Mouse (Mus musculus): ENCODE measurements around the gene Trem1. TPM values are rescaled to one million over a fixed set of nuclear protein-coding genes. Genes with fewer than 3 reads are reported as not detected.

The Trem1 gene
- polyA plus RNA-seq, 1 experiment from 2014 or later: 0.14 TPM

DNA sequence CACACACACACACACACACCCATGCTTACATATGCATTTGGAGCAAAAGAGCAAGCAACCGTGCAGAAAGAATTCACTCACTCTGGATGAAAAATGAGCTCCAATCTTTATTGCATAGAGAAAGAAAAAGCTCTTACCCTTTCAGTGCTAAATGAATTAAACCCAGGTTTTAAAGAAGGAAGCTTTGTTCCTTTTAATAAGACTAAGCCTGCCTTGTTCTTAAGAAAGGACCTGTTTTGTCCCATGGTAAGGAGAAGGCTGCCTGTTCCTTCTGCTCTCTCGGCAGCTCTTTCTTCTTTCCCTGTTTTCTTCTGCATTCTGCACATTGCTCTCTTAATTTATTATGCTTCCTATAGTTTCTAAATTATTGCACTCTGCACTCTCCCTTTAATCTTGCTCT lies 33.6 kb downstream of the Trem1 start:
- no peak overlapping the region for H3K9ac ChIP-seq (replicated peaks; ENCODE audit: low read length)
- WGBS: 7% methylated on average over 2 of the region's 2 CpGs
- H3K27ac ChIP-seq (ENCODE audit: low read length): no peak overlapping the region
- no peak overlapping the region for H3K4me2 ChIP-seq (replicated peaks; ENCODE audit: low read depth, low read length)
- no peak overlapping the region for H3K4me3 ChIP-seq (ENCODE audit: low read length)
- H3K36me3 ChIP-seq (ENCODE audit: insufficient read depth, low read length): no peaks in the 10 kb centered on the region
- H3K27me3 ChIP-seq (ENCODE audit: insufficient read depth, low read length): no peaks in the 10 kb centered on the region
- 0 out of 2 replicates have a peak, but pooled peaks cover 3% of the 10 kb centered on the region for H3K4me1 ChIP-seq (ENCODE audit: insufficient read depth, low read length)
- ATAC-seq (ENCODE audit: low FRiP score, low TSS enrichment): no peak
- H3K9me3 ChIP-seq (ENCODE audit: low read length): no peaks in the 10 kb centered on the region

DNA sequence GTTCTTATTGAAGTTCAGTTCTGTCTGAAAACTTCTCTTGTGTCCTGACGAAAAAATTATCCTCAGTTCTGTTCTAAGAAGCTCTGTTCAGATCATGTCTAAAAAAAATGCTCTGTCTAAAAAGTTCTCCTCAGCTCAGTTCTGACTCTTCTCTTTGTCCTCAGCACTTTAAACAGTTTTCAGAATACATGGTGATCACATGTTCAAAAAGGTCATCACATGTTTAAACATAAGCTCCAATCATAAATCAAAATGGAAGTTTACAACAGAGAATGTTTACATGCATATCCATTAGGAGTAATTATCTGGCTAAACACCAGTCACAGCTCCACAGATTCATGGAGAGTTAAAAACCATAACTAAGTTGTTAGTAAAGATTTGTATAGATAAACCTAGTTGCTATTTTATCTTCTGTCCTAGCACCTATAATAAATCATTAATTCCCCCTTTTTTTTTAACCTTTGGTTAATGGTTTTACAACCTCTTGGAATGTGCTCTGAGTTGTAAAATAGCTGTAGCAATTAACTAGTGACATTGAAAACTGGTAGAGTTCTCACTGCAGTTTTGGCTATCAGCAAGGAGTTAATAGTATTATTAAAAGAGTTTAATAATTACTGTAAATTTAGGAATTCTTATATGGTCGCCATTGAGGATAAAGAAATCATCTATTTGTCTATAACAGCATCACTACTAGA lies 34.2 kb downstream of the Trem1 start:
- no peak for ATAC-seq (ENCODE audit: low FRiP score, low TSS enrichment)
- WGBS: 41% methylated on average over 2 of the region's 2 CpGs

DNA sequence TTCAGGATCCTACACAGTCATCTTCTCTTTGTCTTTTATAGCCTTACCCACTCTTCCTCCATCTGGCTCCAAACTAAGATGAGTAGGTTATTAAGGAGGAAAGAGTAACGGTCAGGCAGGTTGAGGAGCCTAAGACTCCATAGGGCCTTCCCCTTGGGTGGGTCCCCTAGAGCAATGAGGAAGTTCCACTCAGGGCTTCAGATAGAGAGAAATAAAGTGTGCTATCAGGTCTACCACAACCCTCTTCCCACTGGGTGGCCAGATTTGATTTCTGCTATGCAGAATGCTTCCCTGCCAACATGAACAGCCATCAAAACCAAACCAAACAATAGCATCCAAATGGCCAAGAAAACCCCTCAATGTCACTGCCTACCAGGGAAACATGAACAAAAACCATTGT lies 35.0 kb downstream of the Trem1 start:
- Histone ChIP-seq H3K27me3 (ENCODE audit: insufficient read depth, low read length) (no peaks in the 10 kb centered on the region), H3K4me3 (ENCODE audit: low read length) (no peak overlapping the region), H3K9me3 (ENCODE audit: low read length) (no peaks in the 10 kb centered on the region), H3K9ac (replicated peaks; ENCODE audit: low read length) (no peak overlapping the region), H3K4me2 (replicated peaks; ENCODE audit: low read depth, low read length) (no peak overlapping the region), H3K27ac (ENCODE audit: low read length) (no peak overlapping the region), H3K4me1 (ENCODE audit: insufficient read depth, low read length) (0 out of 2 replicates have a peak, but pooled peaks cover 3% of the 10 kb centered on the region), H3K36me3 (ENCODE audit: insufficient read depth, low read length) (no peaks in the 10 kb centered on the region)
- WGBS: 82% methylated on average over 1 of the region's 1 CpGs
- ATAC-seq (ENCODE audit: low FRiP score, low TSS enrichment): no peak

More for the DNA sequence above, 34.2 kb downstream of the Trem1 start:
- Histone ChIP-seq H3K27ac (ENCODE audit: low read length) (no peak overlapping the region), H3K27me3 (ENCODE audit: insufficient read depth, low read length) (no peaks in the 10 kb centered on the region), H3K4me1 (ENCODE audit: insufficient read depth, low read length) (0 out of 2 replicates have a peak, but pooled peaks cover 3% of the 10 kb centered on the region), H3K36me3 (ENCODE audit: insufficient read depth, low read length) (no peaks in the 10 kb centered on the region), H3K9me3 (ENCODE audit: low read length) (no peaks in the 10 kb centered on the region), H3K4me3 (ENCODE audit: low read length) (no peak overlapping the region), H3K9ac (replicated peaks; ENCODE audit: low read length) (no peak overlapping the region), H3K4me2 (replicated peaks; ENCODE audit: low read depth, low read length) (no peak overlapping the region)

DNA sequence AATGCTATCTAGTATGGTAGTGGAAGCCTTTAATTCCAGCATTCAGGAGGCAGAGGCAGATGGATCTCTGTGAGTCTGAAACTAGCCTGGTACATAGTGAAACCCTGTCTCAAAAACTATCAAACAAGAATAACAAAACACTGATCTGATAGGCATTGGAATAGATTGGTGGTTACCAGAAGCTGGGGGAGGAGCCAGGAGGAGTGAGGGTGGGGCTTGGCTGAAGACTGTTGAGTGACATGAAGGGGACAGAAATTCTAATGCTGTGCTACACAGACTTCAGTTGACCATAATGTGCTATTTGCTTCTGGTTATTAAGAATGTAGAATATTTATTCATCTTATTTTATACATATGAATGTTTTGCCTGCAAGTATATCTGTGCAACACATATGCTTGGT lies 35.7 kb downstream of the Trem1 start:
- no peak for ATAC-seq (ENCODE audit: low FRiP score, low TSS enrichment)
- H3K27ac ChIP-seq (ENCODE audit: low read length): no peak overlapping the region
- no peak overlapping the region for H3K4me2 ChIP-seq (replicated peaks; ENCODE audit: low read depth, low read length)
- H3K4me1 ChIP-seq (ENCODE audit: insufficient read depth, low read length): 0 out of 2 replicates have a peak, but pooled peaks cover 3% of the 10 kb centered on the region
- no peak overlapping the region for H3K4me3 ChIP-seq (ENCODE audit: low read length)
- H3K9ac ChIP-seq (replicated peaks; ENCODE audit: low read length): no peak overlapping the region
- no peaks in the 10 kb centered on the region for H3K36me3 ChIP-seq (ENCODE audit: insufficient read depth, low read length)
- no peaks in the 10 kb centered on the region for H3K27me3 ChIP-seq (ENCODE audit: insufficient read depth, low read length)
- no peaks in the 10 kb centered on the region for H3K9me3 ChIP-seq (ENCODE audit: low read length)

DNA sequence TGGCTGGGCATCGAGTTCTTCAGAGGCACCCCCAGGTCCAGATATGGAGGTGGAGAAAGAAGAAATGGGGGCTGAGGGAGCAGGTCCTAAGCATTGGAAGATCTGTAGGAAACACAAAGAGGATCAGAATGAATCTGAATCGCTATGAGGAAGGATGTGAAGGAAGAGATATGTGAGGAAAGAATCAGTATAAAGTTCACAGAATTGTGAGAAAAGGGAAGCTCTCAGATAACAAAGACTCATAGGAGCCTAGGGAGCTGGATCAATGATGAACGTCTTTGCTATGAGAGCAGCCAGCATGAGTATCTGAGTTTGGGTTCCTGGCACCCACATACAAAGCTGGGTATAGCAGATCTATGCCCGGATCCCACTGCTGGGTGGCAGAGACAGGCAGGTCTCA lies 37.3 kb downstream of the Trem1 start:
- Histone ChIP-seq H3K4me1 (ENCODE audit: insufficient read depth, low read length) (0 out of 2 replicates have a peak, but pooled peaks cover 3% of the 10 kb centered on the region), H3K9ac (replicated peaks; ENCODE audit: low read length) (no peak overlapping the region), H3K36me3 (ENCODE audit: insufficient read depth, low read length) (no peaks in the 10 kb centered on the region), H3K4me2 (replicated peaks; ENCODE audit: low read depth, low read length) (no peak overlapping the region), H3K9me3 (ENCODE audit: low read length) (no peaks in the 10 kb centered on the region), H3K27ac (ENCODE audit: low read length) (no peak overlapping the region), H3K27me3 (ENCODE audit: insufficient read depth, low read length) (no peaks in the 10 kb centered on the region), H3K4me3 (ENCODE audit: low read length) (no peak overlapping the region)
- no peak for ATAC-seq (ENCODE audit: low FRiP score, low TSS enrichment)
- 69% methylated on average over 4 of the region's 4 CpGs for WGBS

DNA sequence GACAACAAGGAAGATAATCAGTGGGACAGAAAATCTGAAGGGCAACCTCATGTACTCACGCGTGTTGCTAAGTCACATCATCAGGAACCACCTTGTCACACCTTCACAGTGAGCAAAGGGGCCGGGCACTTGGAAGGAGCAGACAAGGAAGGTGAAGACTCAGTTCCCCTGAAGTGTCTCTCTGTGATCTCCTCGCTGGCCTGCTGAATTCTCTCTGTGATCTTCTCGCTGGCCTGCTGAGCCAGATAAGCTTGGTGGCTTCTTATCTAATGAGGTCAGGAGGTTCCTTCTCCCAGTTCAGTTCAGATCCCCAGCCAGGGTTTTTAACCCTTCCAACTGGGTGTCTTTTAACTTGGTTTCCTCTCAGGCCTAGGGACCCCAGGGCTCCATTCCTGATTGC lies 39.6 kb downstream of the Trem1 start:
- no peak overlapping the region for H3K27ac ChIP-seq (ENCODE audit: low read length)
- no peaks in the 10 kb centered on the region for H3K4me1 ChIP-seq (ENCODE audit: insufficient read depth, low read length)
- H3K9me3 ChIP-seq (ENCODE audit: low read length): no peaks in the 10 kb centered on the region
- ATAC-seq (ENCODE audit: low FRiP score, low TSS enrichment): no peak
- no peak overlapping the region for H3K9ac ChIP-seq (replicated peaks; ENCODE audit: low read length)
- H3K36me3 ChIP-seq (ENCODE audit: insufficient read depth, low read length): no peaks in the 10 kb centered on the region
- H3K4me3 ChIP-seq (ENCODE audit: low read length): no peak overlapping the region
- no peaks in the 10 kb centered on the region for H3K27me3 ChIP-seq (ENCODE audit: insufficient read depth, low read length)
- no peak overlapping the region for H3K4me2 ChIP-seq (replicated peaks; ENCODE audit: low read depth, low read length)
- 74% methylated on average over 5 of the region's 5 CpGs for WGBS

DNA sequence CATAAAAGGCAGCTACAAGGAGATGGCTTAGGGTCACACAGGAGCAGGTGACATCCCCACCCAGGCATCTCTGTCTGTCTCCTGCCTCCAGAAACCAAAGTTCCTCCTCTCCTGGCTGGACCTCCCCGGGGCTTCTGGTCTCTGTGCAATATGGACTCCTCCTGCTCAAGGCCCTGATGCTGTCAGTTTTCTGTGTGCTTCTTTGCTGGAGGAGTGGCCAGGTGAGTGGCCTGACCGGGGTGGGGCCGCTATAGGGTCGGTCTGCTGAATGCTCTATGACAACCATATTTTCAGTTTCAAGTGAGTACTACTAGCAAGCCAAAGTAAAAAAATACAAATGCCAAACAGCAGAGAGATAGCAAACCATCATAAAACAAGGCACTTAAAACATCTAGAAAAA lies 40.0 kb downstream of the Trem1 start:
- Histone ChIP-seq H3K36me3 (ENCODE audit: insufficient read depth, low read length) (no peaks in the 10 kb centered on the region), H3K9me3 (ENCODE audit: low read length) (no peaks in the 10 kb centered on the region), H3K4me1 (ENCODE audit: insufficient read depth, low read length) (no peaks in the 10 kb centered on the region), H3K4me3 (ENCODE audit: low read length) (no peak overlapping the region), H3K27me3 (ENCODE audit: insufficient read depth, low read length) (no peaks in the 10 kb centered on the region), H3K4me2 (replicated peaks; ENCODE audit: low read depth, low read length) (no peak overlapping the region), H3K9ac (replicated peaks; ENCODE audit: low read length) (no peak overlapping the region), H3K27ac (ENCODE audit: low read length) (no peak overlapping the region)
- WGBS: 86% methylated on average over 4 of the region's 4 CpGs
- ATAC-seq (ENCODE audit: low FRiP score, low TSS enrichment): no peak

DNA sequence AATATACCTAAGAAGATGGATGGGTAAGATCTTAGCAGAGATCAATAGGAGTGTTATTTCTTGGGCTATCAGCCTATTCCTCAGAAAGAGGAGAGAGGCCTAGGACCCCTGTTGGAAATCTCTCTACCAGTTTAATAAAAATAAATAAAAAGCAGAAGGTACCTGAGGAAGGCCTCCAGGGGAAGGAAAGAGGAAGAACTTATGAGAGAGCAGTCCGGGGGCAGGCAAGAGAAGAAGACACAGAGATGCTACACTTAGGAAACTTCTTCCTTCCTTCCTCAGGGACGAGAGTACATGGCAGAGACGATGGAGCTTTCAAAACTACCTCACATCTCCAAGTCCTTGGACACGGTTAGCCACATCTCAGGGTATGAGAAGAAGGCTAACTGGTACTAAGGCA lies 41.5 kb downstream of the Trem1 start:
- Histone ChIP-seq H3K4me1 (ENCODE audit: insufficient read depth, low read length) (no peaks in the 10 kb centered on the region), H3K4me2 (replicated peaks; ENCODE audit: low read depth, low read length) (no peak overlapping the region), H3K36me3 (ENCODE audit: insufficient read depth, low read length) (no peaks in the 10 kb centered on the region), H3K9me3 (ENCODE audit: low read length) (no peaks in the 10 kb centered on the region), H3K4me3 (ENCODE audit: low read length) (no peak overlapping the region), H3K9ac (replicated peaks; ENCODE audit: low read length) (no peak overlapping the region), H3K27me3 (ENCODE audit: insufficient read depth, low read length) (no peaks in the 10 kb centered on the region), H3K27ac (ENCODE audit: low read length) (no peak overlapping the region)
- ATAC-seq (ENCODE audit: low FRiP score, low TSS enrichment): no peak
- 80% methylated on average over 4 of the region's 4 CpGs for WGBS

DNA sequence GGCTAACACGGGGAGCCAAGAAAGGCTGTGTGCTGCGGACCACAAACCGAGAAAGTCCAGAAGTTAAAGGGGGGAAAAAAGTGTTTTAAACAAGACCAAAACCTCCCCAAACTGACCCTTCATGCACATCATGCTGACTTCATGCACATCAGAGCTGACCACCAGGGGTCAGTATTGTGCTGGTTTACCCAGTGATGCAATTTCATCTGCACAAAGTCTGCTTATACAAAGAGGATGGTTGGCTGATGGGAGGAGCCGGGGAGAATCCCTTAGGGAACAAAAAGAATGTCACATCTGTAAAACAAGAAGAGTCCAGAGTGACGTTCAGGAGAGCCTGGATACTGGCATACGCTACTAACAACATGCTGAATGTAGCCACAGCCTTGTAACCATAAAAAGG lies 42.3 kb downstream of the Trem1 start:
- H3K9ac ChIP-seq (replicated peaks; ENCODE audit: low read length): no peak overlapping the region
- ATAC-seq (ENCODE audit: low FRiP score, low TSS enrichment): no peak
- no peak overlapping the region for H3K4me2 ChIP-seq (replicated peaks; ENCODE audit: low read depth, low read length)
- no peaks in the 10 kb centered on the region for H3K9me3 ChIP-seq (ENCODE audit: low read length)
- H3K27me3 ChIP-seq (ENCODE audit: insufficient read depth, low read length): no peaks in the 10 kb centered on the region
- H3K4me1 ChIP-seq (ENCODE audit: insufficient read depth, low read length): no peaks in the 10 kb centered on the region
- H3K36me3 ChIP-seq (ENCODE audit: insufficient read depth, low read length): no peaks in the 10 kb centered on the region
- WGBS: 34% methylated on average over 6 of the region's 6 CpGs
- no peak overlapping the region for H3K4me3 ChIP-seq (ENCODE audit: low read length)
- no peak overlapping the region for H3K27ac ChIP-seq (ENCODE audit: low read length)

DNA sequence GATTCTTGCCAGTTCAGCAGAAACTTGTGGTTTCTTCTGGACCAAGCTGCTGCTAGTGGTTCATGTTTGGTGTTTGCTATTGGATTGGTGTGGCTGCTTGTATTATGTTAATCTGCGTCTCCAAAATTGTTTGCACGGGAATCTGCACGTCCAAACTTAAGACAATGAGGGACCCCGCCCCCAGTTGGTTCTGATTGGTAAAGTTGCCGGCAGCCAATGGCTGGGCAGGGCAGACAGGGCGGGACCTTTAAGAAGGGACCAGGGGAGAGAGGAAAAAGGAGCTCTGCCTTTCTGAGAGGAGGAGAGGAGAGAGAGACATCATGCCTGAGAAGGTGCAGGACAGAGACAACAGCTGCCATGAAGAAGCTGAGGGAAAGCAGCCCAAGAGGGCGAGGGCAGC lies 43.2 kb downstream of the Trem1 start:
- no peak overlapping the region for H3K4me3 ChIP-seq (ENCODE audit: low read length)
- WGBS: 64% methylated on average over 7 of the region's 7 CpGs
- ATAC-seq (ENCODE audit: low FRiP score, low TSS enrichment): no peak

More for the DNA sequence above, 43.2 kb downstream of the Trem1 start:
- H3K36me3 ChIP-seq (ENCODE audit: insufficient read depth, low read length): no peaks in the 10 kb centered on the region
- H3K4me1 ChIP-seq (ENCODE audit: insufficient read depth, low read length): no peaks in the 10 kb centered on the region
- no peak overlapping the region for H3K4me2 ChIP-seq (replicated peaks; ENCODE audit: low read depth, low read length)
- no peaks in the 10 kb centered on the region for H3K27me3 ChIP-seq (ENCODE audit: insufficient read depth, low read length)
- H3K27ac ChIP-seq (ENCODE audit: low read length): no peak overlapping the region
- no peaks in the 10 kb centered on the region for H3K9me3 ChIP-seq (ENCODE audit: low read length)
- H3K9ac ChIP-seq (replicated peaks; ENCODE audit: low read length): no peak overlapping the region
